Mouse (Mus musculus): Measurements from ENCODE around the gene Rbfox2. TPM values are rescaled to one million over a fixed set of nuclear protein-coding genes. Genes with fewer than 3 reads are reported as not detected.

Gene Rbfox2
- polyA plus RNA-seq, 2 experiments = 7.2 to 9.9 TPM

- Histone ChIP-seq H3K36me3 (replicated peaks; ENCODE audit: control insufficient read depth, insufficient read depth, low read depth) (no peaks in the 10 kb centered on the region; the same call in 1 of the 2 replicates), H3K27ac (no peak overlapping the region), H3K9ac (replicated peaks) (no peak overlapping the region), H3K4me2 (ENCODE audit: low read depth) (no peak overlapping the region), H3K4me3 (ENCODE audit: insufficient read depth in 1 of 2, low read depth in 2 of 2, low read length in 2 of 2) (no peak overlapping the region), H3K9me3 (ENCODE audit: control insufficient read depth, low read length) (no peaks in the 10 kb centered on the region), H3K27me3 (ENCODE audit: control insufficient read depth, insufficient read depth, low read length) (no peaks in the 10 kb centered on the region), H3K4me1 (replicated peaks; ENCODE audit: control insufficient read depth in 2 of 2, insufficient read depth in 2 of 2, low read length in 1 of 2) (no peaks in the 10 kb centered on the region)
- no peak for ATAC-seq (ENCODE audit: insufficient read depth)
- no peak for DNase-seq (ENCODE audit: low read depth in 3 of 3, low spot score in 3 of 3)
- TF ChIP-seq EP300 (IDR thresholded peaks at IDR 0.05; ENCODE audit: low read depth) (no peak), CTCF (IDR thresholded peaks at IDR 0.05; ENCODE audit: low read depth) (no peak)
- 62% methylated on average over 6 of the region's 6 CpGs for WGBS (ENCODE audit: insufficient replicate concordance)
Observed at GRCm38 (mm10) chr15:77097358-77097757, 209.4 kb downstream of the Rbfox2 start.

DNA sequence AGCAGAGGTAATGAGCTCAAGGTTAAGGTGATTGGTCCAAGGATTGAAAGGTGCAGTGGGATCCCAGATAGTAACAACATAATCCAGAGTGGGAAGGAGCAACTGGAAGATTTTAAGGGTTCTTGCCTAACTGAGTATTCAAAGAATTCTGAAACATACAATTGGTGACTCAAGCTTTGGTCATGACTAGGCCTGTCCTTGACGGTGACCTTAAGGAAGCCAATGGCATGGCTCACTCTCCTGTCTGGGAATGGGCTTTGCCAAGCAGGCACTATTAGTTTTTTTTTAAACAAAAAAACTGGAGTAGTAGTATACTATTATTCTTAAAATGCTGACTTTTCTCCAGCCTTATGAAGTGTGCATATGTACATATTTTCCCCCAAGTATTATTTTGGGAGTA is 211.6 kb downstream of the Rbfox2 start:
- H3K4me3 ChIP-seq (ENCODE audit: insufficient read depth in 1 of 2, low read depth in 2 of 2, low read length in 2 of 2) = no peak overlapping the region
- no peaks in the 10 kb centered on the region for H3K27me3 ChIP-seq (ENCODE audit: control insufficient read depth, insufficient read depth, low read length)
- H3K9ac ChIP-seq (replicated peaks) = no peak overlapping the region
- no peak for TF ChIP-seq EP300 (IDR thresholded peaks at IDR 0.05; ENCODE audit: low read depth)
- TF ChIP-seq CTCF (IDR thresholded peaks at IDR 0.05; ENCODE audit: low read depth) = no peak
- no peak for DNase-seq (ENCODE audit: low read depth in 3 of 3, low spot score in 3 of 3)
- no peaks in the 10 kb centered on the region for H3K9me3 ChIP-seq (ENCODE audit: control insufficient read depth, low read length)
- no peak overlapping the region for H3K4me2 ChIP-seq (ENCODE audit: low read depth)
- no peaks in the 10 kb centered on the region; the same call in 1 of the 2 replicates for H3K36me3 ChIP-seq (replicated peaks; ENCODE audit: control insufficient read depth, insufficient read depth, low read depth)
- H3K27ac ChIP-seq = no peak overlapping the region
- no peaks in the 10 kb centered on the region for H3K4me1 ChIP-seq (replicated peaks; ENCODE audit: control insufficient read depth in 2 of 2, insufficient read depth in 2 of 2, low read length in 1 of 2)
- ATAC-seq (ENCODE audit: insufficient read depth) = no peak
- WGBS (ENCODE audit: insufficient replicate concordance) = 87% methylated on average over 1 of the region's 1 CpGs

- ATAC-seq (ENCODE audit: insufficient read depth) (no peak), DNase-seq (ENCODE audit: low read depth in 3 of 3, low spot score in 3 of 3) (no peak)
- Histone ChIP-seq H3K27ac (no peak overlapping the region), H3K4me3 (ENCODE audit: insufficient read depth in 1 of 2, low read depth in 2 of 2, low read length in 2 of 2) (no peak overlapping the region), H3K27me3 (ENCODE audit: control insufficient read depth, insufficient read depth, low read length) (no peaks in the 10 kb centered on the region), H3K4me2 (ENCODE audit: low read depth) (no peak overlapping the region), H3K9ac (replicated peaks) (no peak overlapping the region), H3K4me1 (replicated peaks; ENCODE audit: control insufficient read depth in 2 of 2, insufficient read depth in 2 of 2, low read length in 1 of 2) (no peaks in the 10 kb centered on the region), H3K9me3 (ENCODE audit: control insufficient read depth, low read length) (no peaks in the 10 kb centered on the region), H3K36me3 (replicated peaks; ENCODE audit: control insufficient read depth, insufficient read depth, low read depth) (no peaks in the 10 kb centered on the region; the same call in 1 of the 2 replicates)
- 78% methylated on average over 13 of the region's 13 CpGs for WGBS (ENCODE audit: insufficient replicate concordance)
- TF ChIP-seq CTCF (IDR thresholded peaks at IDR 0.05; ENCODE audit: low read depth) (no peak), EP300 (IDR thresholded peaks at IDR 0.05; ENCODE audit: low read depth) (no peak)
Observed at GRCm38 (mm10) chr15:77094431-77094830, 212.4 kb downstream of the Rbfox2 start.

- no peak for TF ChIP-seq CTCF (IDR thresholded peaks at IDR 0.05; ENCODE audit: low read depth)
- TF ChIP-seq EP300 (IDR thresholded peaks at IDR 0.05; ENCODE audit: low read depth) = no peak
- no peak for ATAC-seq (ENCODE audit: insufficient read depth)
- Histone ChIP-seq H3K4me1 (replicated peaks; ENCODE audit: control insufficient read depth in 2 of 2, insufficient read depth in 2 of 2, low read length in 1 of 2) (no peaks in the 10 kb centered on the region), H3K9ac (replicated peaks) (no peak overlapping the region), H3K27me3 (ENCODE audit: control insufficient read depth, insufficient read depth, low read length) (no peaks in the 10 kb centered on the region), H3K36me3 (replicated peaks; ENCODE audit: control insufficient read depth, insufficient read depth, low read depth) (no peaks in the 10 kb centered on the region; the same call in 1 of the 2 replicates), H3K9me3 (ENCODE audit: control insufficient read depth, low read length) (no peaks in the 10 kb centered on the region), H3K4me3 (ENCODE audit: insufficient read depth in 1 of 2, low read depth in 2 of 2, low read length in 2 of 2) (no peak overlapping the region), H3K4me2 (ENCODE audit: low read depth) (no peak overlapping the region), H3K27ac (no peak overlapping the region)
- WGBS (ENCODE audit: insufficient replicate concordance) = 65% methylated on average over 4 of the region's 4 CpGs
- DNase-seq (ENCODE audit: low read depth in 3 of 3, low spot score in 3 of 3) = no peak
Observed at GRCm38 (mm10) chr15:77091394-77091793, 215.4 kb downstream of the Rbfox2 start.

GRCm38 (mm10) chr15:77090531-77090930 is 216.3 kb downstream of the Rbfox2 start:
- Histone ChIP-seq H3K27me3 (ENCODE audit: control insufficient read depth, insufficient read depth, low read length) (no peaks in the 10 kb centered on the region), H3K4me1 (replicated peaks; ENCODE audit: control insufficient read depth in 2 of 2, insufficient read depth in 2 of 2, low read length in 1 of 2) (no peaks in the 10 kb centered on the region), H3K36me3 (replicated peaks; ENCODE audit: control insufficient read depth, insufficient read depth, low read depth) (no peaks in the 10 kb centered on the region; the same call in 1 of the 2 replicates), H3K9ac (replicated peaks) (no peak overlapping the region), H3K4me2 (ENCODE audit: low read depth) (no peak overlapping the region), H3K27ac (no peak overlapping the region), H3K4me3 (ENCODE audit: insufficient read depth in 1 of 2, low read depth in 2 of 2, low read length in 2 of 2) (no peak overlapping the region), H3K9me3 (ENCODE audit: control insufficient read depth, low read length) (no peaks in the 10 kb centered on the region)
- TF ChIP-seq CTCF (IDR thresholded peaks at IDR 0.05; ENCODE audit: low read depth) = no peak
- no peak for TF ChIP-seq EP300 (IDR thresholded peaks at IDR 0.05; ENCODE audit: low read depth)
- ATAC-seq (ENCODE audit: insufficient read depth) (no peak), DNase-seq (ENCODE audit: low read depth in 3 of 3, low spot score in 3 of 3) (no peak)
- 64% methylated on average over 5 of the region's 5 CpGs for WGBS (ENCODE audit: insufficient replicate concordance)

Measured in liver, embryonic 14.5 days (tissue).